Mouse (Mus musculus) heart, postnatal 0 days (tissue): ENCODE measurements at regions not wholly inside any gene's neighbourhood (a gene's known extent, or its start where the extent isn't known, plus 50 kb on each side); places are given as distances from the start of the nearest gene placed in this dataset.

Experiments used
- CTCF ChIP-seq: IDR thresholded peaks from 2 replicates; pipeline ENCODE4 v1.5.1; 2016; ENCODE audit warnings: antibody characterized with exemption, control low read depth, low read depth
- EP300 ChIP-seq: IDR thresholded peaks from 2 replicates; pipeline ENCODE4 v1.6.1; 2016; ENCODE audit warnings: antibody characterized with exemption, low read depth

- TF ChIP-seq CTCF = no peak
- TF ChIP-seq EP300 = no peak
Observed at GRCm38 (mm10) chr12:106688156-106688740, 678.2 kb downstream of the Vrk1 start.
